Mouse (Mus musculus): ENCODE data around the gene Sept9. TPM values are rescaled to one million over a fixed set of nuclear protein-coding genes. Genes with fewer than 3 reads are reported as not detected.

Sept9 gene
- polyA plus RNA-seq, 1 experiment from 2014 or later: 125 TPM

DNA sequence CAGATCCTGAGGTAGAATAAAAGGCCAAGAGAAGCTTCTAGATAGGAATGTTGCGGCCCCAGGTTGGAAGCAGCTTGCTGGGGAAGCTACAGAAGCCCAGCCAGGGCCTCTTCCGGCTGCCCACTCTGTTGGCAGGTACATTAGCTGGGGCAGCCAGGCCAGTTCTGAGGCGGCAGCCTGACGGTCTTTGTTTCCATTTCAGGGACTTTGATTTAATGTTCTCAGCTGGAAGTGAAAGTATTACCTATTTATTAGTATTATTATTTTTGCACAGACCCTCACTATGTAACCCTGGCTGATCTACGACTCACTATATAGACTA, 26.7 kb downstream of the Sept9 start:
- WGBS: 89% methylated on average over 5 of the region's 5 CpGs
- ATAC-seq: no peak
- Histone ChIP-seq H3K36me3 (no peaks in the 10 kb centered on the region), H3K27ac (no peak overlapping the region), H3K9me3 (no peaks in the 10 kb centered on the region), H3K27me3 (peaks cover 2% of the 10 kb centered on the region; the same call in 1 of the 2 replicates), H3K4me3 (replicated peaks) (no peak overlapping the region), H3K9ac (replicated peaks) (no peak overlapping the region), H3K4me1 (replicated peaks) (no peaks in the 10 kb centered on the region), H3K4me2 (replicated peaks) (no peak overlapping the region)

DNA sequence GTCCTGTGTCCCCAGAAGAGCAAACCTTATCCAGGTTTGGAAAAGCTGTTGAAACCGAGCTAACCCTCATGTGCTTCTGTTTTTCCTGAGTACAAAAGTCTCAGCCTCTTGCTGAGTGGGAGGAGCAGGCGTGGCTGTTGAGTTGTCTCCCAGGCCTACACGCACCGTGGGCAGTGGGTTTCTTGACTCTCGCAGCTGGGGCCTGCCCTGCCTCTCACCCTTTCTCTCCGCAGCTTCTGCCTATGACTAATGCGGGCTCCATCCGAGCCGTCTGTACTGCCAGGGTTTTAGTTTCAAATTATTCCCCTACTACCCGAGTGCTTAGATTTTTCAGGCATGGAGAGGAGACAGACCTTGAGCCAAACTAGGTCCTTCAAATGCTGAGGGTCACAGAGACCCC, 28.7 kb downstream of the Sept9 start:
- no peak overlapping the region for H3K9ac ChIP-seq (replicated peaks)
- 59% methylated on average over 10 of the region's 10 CpGs for WGBS
- H3K9me3 ChIP-seq: no peaks in the 10 kb centered on the region
- H3K27ac ChIP-seq: no peak overlapping the region
- peaks cover 13% of the 10 kb centered on the region for H3K4me1 ChIP-seq (replicated peaks)
- peaks cover 2% of the 10 kb centered on the region; the same call in 1 of the 2 replicates for H3K27me3 ChIP-seq
- no peak for ATAC-seq
- no peak overlapping the region for H3K4me3 ChIP-seq (replicated peaks)
- no peaks in the 10 kb centered on the region for H3K36me3 ChIP-seq
- H3K4me2 ChIP-seq (replicated peaks): no peak overlapping the region

DNA sequence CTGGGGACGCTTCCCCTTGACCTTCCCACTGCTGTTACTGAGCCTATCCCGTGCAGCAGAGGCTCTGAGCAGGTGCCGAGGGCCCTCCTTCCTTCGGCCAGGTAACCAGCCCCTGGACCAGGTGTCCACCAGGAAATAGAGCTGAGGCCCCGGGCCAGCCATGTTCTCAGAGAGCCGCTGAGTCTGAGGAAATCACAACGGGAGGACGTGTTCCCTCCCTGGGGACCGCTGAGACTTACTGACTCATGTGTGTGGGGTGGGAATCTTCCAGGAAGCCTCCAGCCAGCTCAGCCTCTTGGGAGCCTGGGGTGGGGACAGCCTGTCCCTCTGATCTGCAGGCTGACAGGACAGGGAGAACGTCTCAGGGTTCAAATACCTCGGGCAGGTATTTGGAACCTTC, 32.1 kb downstream of the Sept9 start:
- no peaks in the 10 kb centered on the region for H3K9me3 ChIP-seq
- 68% methylated on average over 11 of the region's 11 CpGs for WGBS
- no peak overlapping the region for H3K27ac ChIP-seq
- ATAC-seq: no peak
- no peak overlapping the region for H3K9ac ChIP-seq (replicated peaks)
- H3K4me1 ChIP-seq (replicated peaks): peaks cover 27% of the 10 kb centered on the region
- H3K4me3 ChIP-seq (replicated peaks): no peak overlapping the region
- peaks cover 2% of the 10 kb centered on the region; the same call in 1 of the 2 replicates for H3K27me3 ChIP-seq
- no peak overlapping the region for H3K4me2 ChIP-seq (replicated peaks)
- H3K36me3 ChIP-seq: no peaks in the 10 kb centered on the region

DNA sequence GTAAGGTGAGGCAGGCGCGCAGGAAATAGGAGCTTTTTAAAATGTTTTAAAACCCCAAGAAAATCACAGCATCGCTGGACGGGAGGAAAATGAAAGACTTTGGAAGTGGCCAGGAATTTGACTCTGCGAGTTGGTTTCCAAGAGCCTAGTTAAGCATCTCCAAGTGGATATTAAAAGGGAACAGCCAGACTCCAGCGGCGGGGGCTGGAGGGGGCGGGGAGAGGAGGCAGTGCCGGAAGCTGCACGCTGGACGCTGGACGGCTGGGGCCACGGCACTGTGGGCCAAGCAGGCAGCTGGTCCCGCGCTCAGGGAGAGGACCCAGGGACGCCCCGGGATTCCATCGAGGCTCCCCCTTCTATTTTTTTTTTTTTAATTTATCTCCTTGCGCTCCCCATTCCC, 32.6 kb downstream of the Sept9 start:
- Histone ChIP-seq H3K27me3 (peaks cover 2% of the 10 kb centered on the region; the same call in 1 of the 2 replicates), H3K36me3 (no peaks in the 10 kb centered on the region), H3K4me2 (replicated peaks) (peak overlapping the region; percentile 47), H3K9me3 (no peaks in the 10 kb centered on the region), H3K4me1 (replicated peaks) (peaks cover 27% of the 10 kb centered on the region), H3K9ac (replicated peaks) (peak overlapping the region; percentile 54), H3K27ac (no peak overlapping the region), H3K4me3 (replicated peaks) (peak overlapping the region; percentile 19)
- 26% methylated on average over 19 of the region's 19 CpGs for WGBS
- no peak for ATAC-seq

DNA sequence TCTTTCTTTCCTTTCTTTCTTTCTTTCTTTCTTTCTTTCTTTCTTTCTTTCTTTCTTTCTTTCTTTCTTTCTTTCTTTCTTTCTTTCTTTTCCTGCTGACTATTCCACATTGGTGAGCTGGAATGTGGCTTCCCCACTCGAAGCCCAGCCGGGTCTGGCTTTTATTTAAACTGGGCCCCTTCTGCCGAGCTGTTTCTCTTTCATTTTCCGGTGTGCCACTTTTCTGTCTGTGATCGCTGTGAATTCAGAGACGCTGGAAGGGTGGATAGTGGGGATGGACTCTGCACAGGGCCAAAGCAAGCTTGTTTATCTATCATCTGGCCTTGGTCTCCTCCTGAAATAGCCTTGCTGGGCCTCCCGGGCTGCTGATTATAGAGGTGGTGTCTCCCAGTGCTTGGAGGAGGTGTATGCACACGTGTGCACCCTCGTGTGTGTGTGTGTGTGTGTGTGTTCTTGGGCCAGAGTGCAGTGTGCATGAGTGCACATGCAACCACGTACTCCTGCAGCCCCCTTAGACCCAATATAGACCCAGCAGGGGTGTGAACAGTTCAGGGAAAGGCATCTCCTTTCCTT, 33.5 kb downstream of the Sept9 start:
- H3K4me3 ChIP-seq (replicated peaks): no peak overlapping the region
- H3K4me1 ChIP-seq (replicated peaks): peaks cover 27% of the 10 kb centered on the region
- H3K27me3 ChIP-seq: peaks cover 2% of the 10 kb centered on the region; the same call in 1 of the 2 replicates
- H3K9me3 ChIP-seq: no peaks in the 10 kb centered on the region
- no peaks in the 10 kb centered on the region for H3K36me3 ChIP-seq
- no peak for ATAC-seq
- H3K27ac ChIP-seq: no peak overlapping the region
- 62% methylated on average over 10 of the region's 10 CpGs for WGBS
- H3K4me2 ChIP-seq (replicated peaks): no peak overlapping the region
- H3K9ac ChIP-seq (replicated peaks): no peak overlapping the region

DNA sequence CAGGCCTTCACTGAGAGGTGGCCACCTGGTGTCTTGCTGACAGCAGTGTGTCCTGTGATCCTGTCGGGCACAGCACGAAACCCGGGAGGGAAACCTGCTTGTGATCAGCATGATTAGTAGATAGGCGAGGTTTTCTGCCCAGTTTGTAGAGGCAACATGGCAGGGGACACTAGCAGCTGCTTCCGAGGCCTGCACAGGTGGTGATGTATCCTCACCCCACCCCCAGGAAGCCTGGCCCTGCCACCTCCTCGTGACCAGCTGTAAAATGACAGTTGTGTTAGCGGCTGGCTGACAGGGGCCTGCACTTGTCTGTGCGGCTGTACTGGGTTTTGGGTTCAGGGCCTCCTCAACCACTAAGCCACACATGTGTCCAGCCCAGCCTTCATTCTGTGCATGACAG, 34.4 kb downstream of the Sept9 start:
- 79% methylated on average over 8 of the region's 8 CpGs for WGBS
- Histone ChIP-seq H3K9me3 (no peaks in the 10 kb centered on the region), H3K9ac (replicated peaks) (no peak overlapping the region), H3K4me1 (replicated peaks) (peaks cover 30% of the 10 kb centered on the region), H3K4me3 (replicated peaks) (no peak overlapping the region), H3K4me2 (replicated peaks) (no peak overlapping the region), H3K27me3 (peaks cover 2% of the 10 kb centered on the region; the same call in 1 of the 2 replicates), H3K27ac (no peak overlapping the region), H3K36me3 (no peaks in the 10 kb centered on the region)
- ATAC-seq: no peak

DNA sequence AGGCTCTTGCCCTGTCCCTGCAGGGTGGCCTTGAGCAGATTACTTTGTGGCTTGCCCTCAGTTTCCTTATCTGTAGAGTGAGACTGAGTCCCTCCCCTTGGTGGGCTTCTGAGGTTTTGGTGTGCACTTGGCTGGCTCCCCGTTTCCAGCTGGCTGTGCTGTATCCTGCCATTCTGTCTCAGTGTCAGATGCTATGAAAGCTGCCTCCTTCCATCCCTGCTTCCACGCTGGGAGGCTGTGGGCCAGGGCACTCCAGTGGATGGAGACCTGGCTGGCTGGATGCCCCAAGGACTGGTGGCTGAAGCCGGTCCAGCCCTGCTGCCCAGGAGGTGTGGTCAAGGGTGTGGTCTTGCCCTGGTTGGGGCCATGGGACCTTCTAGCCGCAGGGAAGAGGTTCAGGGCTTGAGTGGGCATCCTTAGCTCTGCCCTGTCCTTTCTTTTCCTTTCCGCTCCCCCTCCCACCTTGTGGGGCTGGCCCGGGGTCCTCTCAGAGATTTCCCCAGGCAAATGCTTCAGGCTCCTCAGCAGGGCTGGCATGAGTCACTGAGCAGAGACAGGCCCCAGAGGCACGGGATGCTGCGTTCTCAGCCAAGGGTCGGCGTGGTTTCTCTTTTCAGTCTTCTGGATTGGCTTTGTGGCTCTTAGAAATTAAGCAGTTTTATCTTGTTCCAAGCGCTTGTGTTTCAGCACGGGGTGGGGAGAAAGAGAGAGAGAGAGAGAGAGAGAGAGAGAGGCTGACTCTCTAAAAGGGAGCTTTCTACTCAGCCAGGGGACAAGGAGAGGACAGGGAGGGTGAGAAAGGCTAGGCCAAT, 35.8 kb downstream of the Sept9 start:
- Histone ChIP-seq H3K9ac (replicated peaks) (peak overlapping the region; percentile 53), H3K27me3 (peaks cover 2% of the 10 kb centered on the region; the same call in 1 of the 2 replicates), H3K36me3 (no peaks in the 10 kb centered on the region), H3K9me3 (no peaks in the 10 kb centered on the region), H3K4me3 (replicated peaks) (no peak overlapping the region), H3K4me1 (replicated peaks) (peaks cover 30% of the 10 kb centered on the region), H3K4me2 (replicated peaks) (no peak overlapping the region), H3K27ac (no peak overlapping the region)
- 56% methylated on average over 12 of the region's 12 CpGs for WGBS
- ATAC-seq: no peak

DNA sequence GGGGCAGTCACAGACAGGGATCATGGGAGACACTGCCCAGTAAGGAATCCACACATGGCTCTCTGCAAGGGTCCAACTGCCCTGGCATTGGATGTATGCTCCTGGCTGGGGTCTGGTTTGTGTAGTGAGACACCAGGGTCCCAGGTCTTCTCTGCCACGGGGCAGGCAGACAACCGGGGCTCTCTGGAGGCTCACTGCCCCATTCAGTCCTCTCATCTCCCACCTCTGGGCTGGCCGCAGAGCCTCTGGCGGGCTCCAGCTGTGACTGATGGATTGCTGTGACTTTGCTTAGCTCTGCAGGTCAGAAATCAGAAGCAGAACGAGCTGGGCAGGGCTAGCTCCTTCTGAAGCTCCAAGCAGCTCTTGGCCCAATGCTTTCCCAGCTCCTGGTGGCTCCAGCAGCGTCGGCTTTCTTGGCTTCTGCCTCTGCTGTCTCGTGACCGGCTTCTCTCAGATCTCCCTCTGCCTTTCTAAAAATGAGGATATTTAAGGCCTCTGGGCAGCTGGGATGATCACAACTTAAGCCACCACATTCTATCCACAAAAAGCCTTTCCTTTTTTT, 36.5 kb downstream of the Sept9 start:
- Histone ChIP-seq H3K4me1 (replicated peaks) (peaks cover 30% of the 10 kb centered on the region), H3K9me3 (no peaks in the 10 kb centered on the region), H3K4me2 (replicated peaks) (no peak overlapping the region), H3K27me3 (peaks cover 2% of the 10 kb centered on the region; the same call in 1 of the 2 replicates), H3K9ac (replicated peaks) (peak overlapping the region; percentile 53), H3K36me3 (no peaks in the 10 kb centered on the region), H3K27ac (no peak overlapping the region), H3K4me3 (replicated peaks) (no peak overlapping the region)
- no peak for ATAC-seq
- WGBS: 52% methylated on average over 9 of the region's 9 CpGs

DNA sequence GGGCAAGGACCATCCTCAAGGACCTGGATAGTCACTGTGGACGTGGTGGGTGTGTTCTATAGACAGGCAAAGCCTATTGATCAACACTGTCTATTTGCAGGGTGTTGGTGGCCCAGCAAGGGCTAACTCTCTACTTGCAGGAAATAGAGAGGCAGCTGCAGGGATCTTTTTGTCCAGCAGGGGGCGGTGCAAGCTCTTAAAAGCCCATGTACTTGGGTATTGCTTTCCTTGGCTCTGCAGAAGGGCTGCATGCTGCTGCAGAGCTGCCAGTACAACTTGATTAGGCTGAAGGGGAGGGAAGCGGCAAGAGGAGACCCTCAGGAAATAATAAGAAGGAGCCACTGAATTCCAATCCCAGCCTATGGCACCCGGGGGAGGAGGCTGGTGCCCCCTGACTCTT, 38.7 kb downstream of the Sept9 start:
- no peaks in the 10 kb centered on the region for H3K36me3 ChIP-seq
- no peak overlapping the region for H3K4me3 ChIP-seq (replicated peaks)
- 0% methylated on average over 4 of the region's 4 CpGs for whole genome bisulfite sequencing
- H3K9me3 ChIP-seq: no peaks in the 10 kb centered on the region
- no peak overlapping the region for H3K9ac ChIP-seq (replicated peaks)
- peaks cover 2% of the 10 kb centered on the region; the same call in 1 of the 2 replicates for H3K27me3 ChIP-seq
- no peak overlapping the region for H3K27ac ChIP-seq
- H3K4me1 ChIP-seq (replicated peaks): peaks cover 17% of the 10 kb centered on the region
- peak; percentile 88 for ATAC-seq
- no peak overlapping the region for H3K4me2 ChIP-seq (replicated peaks)

DNA sequence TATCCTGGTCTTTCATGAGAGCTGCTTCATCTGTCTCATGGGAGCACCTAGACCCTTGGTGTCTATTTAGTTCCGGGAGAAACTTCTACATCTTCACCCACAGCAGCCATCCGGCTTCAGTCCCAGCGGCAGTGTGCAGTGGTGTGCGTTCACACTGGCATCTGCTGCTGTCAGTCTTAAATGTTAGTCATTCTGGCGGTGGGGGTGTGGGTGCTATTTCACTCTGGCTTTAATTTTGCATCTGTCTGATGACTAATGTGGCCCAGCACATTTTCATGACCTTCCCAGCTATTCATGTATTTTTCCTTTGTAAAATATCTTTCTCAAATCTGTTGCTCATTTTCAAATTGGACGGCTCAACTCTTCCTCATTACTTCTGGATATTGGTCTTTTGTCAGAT, 40.2 kb downstream of the Sept9 start:
- no peak for ATAC-seq
- no peak overlapping the region for H3K4me2 ChIP-seq (replicated peaks)
- H3K36me3 ChIP-seq: no peaks in the 10 kb centered on the region
- peaks cover 2% of the 10 kb centered on the region; the same call in 1 of the 2 replicates for H3K27me3 ChIP-seq
- no peaks in the 10 kb centered on the region for H3K9me3 ChIP-seq
- no peak overlapping the region for H3K9ac ChIP-seq (replicated peaks)
- H3K27ac ChIP-seq: no peak overlapping the region
- peaks cover 16% of the 10 kb centered on the region for H3K4me1 ChIP-seq (replicated peaks)
- WGBS: 83% methylated on average over 6 of the region's 6 CpGs
- H3K4me3 ChIP-seq (replicated peaks): no peak overlapping the region

DNA sequence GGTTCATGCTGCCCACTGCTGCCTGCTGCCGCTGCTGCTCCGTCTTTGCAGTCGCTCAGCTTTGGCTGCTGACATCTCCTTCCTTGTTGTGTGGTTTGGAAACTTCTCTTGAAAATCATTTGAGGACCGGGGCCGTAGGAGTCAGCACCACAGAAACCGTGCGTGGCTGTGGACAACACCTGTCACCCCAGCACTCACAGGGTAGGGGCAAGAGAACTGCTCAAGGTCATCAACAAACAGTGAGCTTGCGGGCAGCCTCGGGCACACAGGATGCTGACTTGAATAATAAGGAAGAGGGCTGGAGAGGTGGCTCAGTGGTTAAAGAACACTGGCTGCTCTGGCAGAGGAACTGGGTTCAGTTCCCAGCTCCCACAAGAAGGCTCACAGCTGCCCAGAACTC, 40.9 kb downstream of the Sept9 start:
- no peak for ATAC-seq
- H3K4me1 ChIP-seq (replicated peaks): peaks cover 11% of the 10 kb centered on the region
- H3K9ac ChIP-seq (replicated peaks): no peak overlapping the region
- no peaks in the 10 kb centered on the region for H3K9me3 ChIP-seq
- peaks cover 2% of the 10 kb centered on the region; the same call in 1 of the 2 replicates for H3K27me3 ChIP-seq
- no peak overlapping the region for H3K4me2 ChIP-seq (replicated peaks)
- no peaks in the 10 kb centered on the region for H3K36me3 ChIP-seq
- no peak overlapping the region for H3K27ac ChIP-seq
- 81% methylated on average over 9 of the region's 9 CpGs for WGBS
- H3K4me3 ChIP-seq (replicated peaks): no peak overlapping the region

All from midbrain, embryonic 13.5 days (tissue).